Mouse (Mus musculus): ENCODE data around the gene Tnik. TPM values are rescaled to one million over a fixed set of nuclear protein-coding genes. Genes with fewer than 3 reads are reported as not detected.

Gene Tnik
- polyA plus RNA-seq, 1 experiment from 2014 or later = 1.6 TPM

- H3K9ac ChIP-seq (ENCODE audit: low read depth, low read length) = no peak overlapping the region
- no peaks in the 10 kb centered on the region for H3K36me3 ChIP-seq (ENCODE audit: control insufficient read depth, insufficient read depth)
- no peaks in the 10 kb centered on the region for H3K27me3 ChIP-seq (ENCODE audit: control insufficient read depth, insufficient read depth, low read depth, low read length)
- no peaks in the 10 kb centered on the region for H3K9me3 ChIP-seq (replicated peaks; ENCODE audit: control insufficient read depth, low read length)
- no peak overlapping the region for H3K4me3 ChIP-seq (ENCODE audit: low read depth, low read length)
- no peaks in the 10 kb centered on the region for H3K4me1 ChIP-seq (ENCODE audit: control insufficient read depth, low read depth, low read length)
- no peak overlapping the region for H3K4me2 ChIP-seq (ENCODE audit: low read depth, low read length)
- no peak for ATAC-seq (ENCODE audit: low read depth)
- 81% methylated on average over 2 of the region's 2 CpGs for WGBS (ENCODE audit: insufficient replicate concordance)
- H3K27ac ChIP-seq (ENCODE audit: low read length) = no peak overlapping the region
Observed at GRCm38 (mm10) chr3:28372459-28372858, 109.4 kb downstream of the Tnik start.

GRCm38 (mm10) chr3:28374738-28375510, 111.9 kb downstream of the Tnik start:
- ATAC-seq (ENCODE audit: low read depth) = no peak
- no peak overlapping the region for H3K9ac ChIP-seq (ENCODE audit: low read depth, low read length)
- no peaks in the 10 kb centered on the region for H3K9me3 ChIP-seq (replicated peaks; ENCODE audit: control insufficient read depth, low read length)
- no peak overlapping the region for H3K4me3 ChIP-seq (ENCODE audit: low read depth, low read length)
- H3K27me3 ChIP-seq (ENCODE audit: control insufficient read depth, insufficient read depth, low read depth, low read length) = no peaks in the 10 kb centered on the region
- no peaks in the 10 kb centered on the region for H3K4me1 ChIP-seq (ENCODE audit: control insufficient read depth, low read depth, low read length)
- no peak overlapping the region for H3K4me2 ChIP-seq (ENCODE audit: low read depth, low read length)
- H3K27ac ChIP-seq (ENCODE audit: low read length) = no peak overlapping the region
- 64% methylated on average over 6 of the region's 6 CpGs for WGBS (ENCODE audit: insufficient replicate concordance)
- no peaks in the 10 kb centered on the region for H3K36me3 ChIP-seq (ENCODE audit: control insufficient read depth, insufficient read depth)

GRCm38 (mm10) chr3:28380224-28380623, 117.2 kb downstream of the Tnik start:
- Histone ChIP-seq H3K9ac (ENCODE audit: low read depth, low read length) (no peak overlapping the region), H3K4me1 (ENCODE audit: control insufficient read depth, low read depth, low read length) (no peaks in the 10 kb centered on the region), H3K27ac (ENCODE audit: low read length) (no peak overlapping the region), H3K9me3 (replicated peaks; ENCODE audit: control insufficient read depth, low read length) (no peaks in the 10 kb centered on the region), H3K27me3 (ENCODE audit: control insufficient read depth, insufficient read depth, low read depth, low read length) (no peaks in the 10 kb centered on the region), H3K4me3 (ENCODE audit: low read depth, low read length) (no peak overlapping the region), H3K4me2 (ENCODE audit: low read depth, low read length) (no peak overlapping the region), H3K36me3 (ENCODE audit: control insufficient read depth, insufficient read depth) (no peaks in the 10 kb centered on the region)
- no peak for ATAC-seq (ENCODE audit: low read depth)
- WGBS (ENCODE audit: insufficient replicate concordance) = 41% methylated on average over 2 of the region's 2 CpGs

GRCm38 (mm10) chr3:28383526-28384126, 120.6 kb downstream of the Tnik start:
- 61% methylated on average over 11 of the region's 11 CpGs for WGBS (ENCODE audit: insufficient replicate concordance)

GRCm38 (mm10) chr3:28385199-28385975, 122.4 kb downstream of the Tnik start:
- no peaks in the 10 kb centered on the region for H3K9me3 ChIP-seq (replicated peaks; ENCODE audit: control insufficient read depth, low read length)
- 68% methylated on average over 10 of the region's 10 CpGs for WGBS (ENCODE audit: insufficient replicate concordance)
- no peak overlapping the region for H3K9ac ChIP-seq (ENCODE audit: low read depth, low read length)
- no peaks in the 10 kb centered on the region for H3K4me1 ChIP-seq (ENCODE audit: control insufficient read depth, low read depth, low read length)
- no peak overlapping the region for H3K4me2 ChIP-seq (ENCODE audit: low read depth, low read length)
- H3K27ac ChIP-seq (ENCODE audit: low read length) = no peak overlapping the region
- ATAC-seq (ENCODE audit: low read depth) = no peak
- H3K27me3 ChIP-seq (ENCODE audit: control insufficient read depth, insufficient read depth, low read depth, low read length) = no peaks in the 10 kb centered on the region
- H3K36me3 ChIP-seq (ENCODE audit: control insufficient read depth, insufficient read depth) = no peaks in the 10 kb centered on the region
- H3K4me3 ChIP-seq (ENCODE audit: low read depth, low read length) = no peak overlapping the region

More at GRCm38 (mm10) chr3:28383526-28384126, 120.6 kb downstream of the Tnik start:
- Histone ChIP-seq H3K9me3 (replicated peaks; ENCODE audit: control insufficient read depth, low read length) (no peaks in the 10 kb centered on the region), H3K36me3 (ENCODE audit: control insufficient read depth, insufficient read depth) (no peaks in the 10 kb centered on the region), H3K4me3 (ENCODE audit: low read depth, low read length) (no peak overlapping the region), H3K4me2 (ENCODE audit: low read depth, low read length) (no peak overlapping the region), H3K27ac (ENCODE audit: low read length) (no peak overlapping the region), H3K4me1 (ENCODE audit: control insufficient read depth, low read depth, low read length) (no peaks in the 10 kb centered on the region), H3K27me3 (ENCODE audit: control insufficient read depth, insufficient read depth, low read depth, low read length) (no peaks in the 10 kb centered on the region), H3K9ac (ENCODE audit: low read depth, low read length) (no peak overlapping the region)
- ATAC-seq (ENCODE audit: low read depth) = no peak

GRCm38 (mm10) chr3:28388540-28388939, 125.5 kb downstream of the Tnik start:
- Histone ChIP-seq H3K27me3 (ENCODE audit: control insufficient read depth, insufficient read depth, low read depth, low read length) (no peaks in the 10 kb centered on the region), H3K36me3 (ENCODE audit: control insufficient read depth, insufficient read depth) (no peaks in the 10 kb centered on the region), H3K9me3 (replicated peaks; ENCODE audit: control insufficient read depth, low read length) (no peaks in the 10 kb centered on the region), H3K4me3 (ENCODE audit: low read depth, low read length) (no peak overlapping the region), H3K4me2 (ENCODE audit: low read depth, low read length) (no peak overlapping the region), H3K4me1 (ENCODE audit: control insufficient read depth, low read depth, low read length) (no peaks in the 10 kb centered on the region), H3K27ac (ENCODE audit: low read length) (no peak overlapping the region), H3K9ac (ENCODE audit: low read depth, low read length) (no peak overlapping the region)
- 61% methylated on average over 3 of the region's 3 CpGs for WGBS (ENCODE audit: insufficient replicate concordance)
- ATAC-seq (ENCODE audit: low read depth) = no peak

- H3K36me3 ChIP-seq (ENCODE audit: control insufficient read depth, insufficient read depth) = no peaks in the 10 kb centered on the region
- no peaks in the 10 kb centered on the region for H3K9me3 ChIP-seq (replicated peaks; ENCODE audit: control insufficient read depth, low read length)
- no peak overlapping the region for H3K9ac ChIP-seq (ENCODE audit: low read depth, low read length)
- no peaks in the 10 kb centered on the region for H3K4me1 ChIP-seq (ENCODE audit: control insufficient read depth, low read depth, low read length)
- no peak for ATAC-seq (ENCODE audit: low read depth)
- H3K4me3 ChIP-seq (ENCODE audit: low read depth, low read length) = no peak overlapping the region
- no peak overlapping the region for H3K4me2 ChIP-seq (ENCODE audit: low read depth, low read length)
- WGBS (ENCODE audit: insufficient replicate concordance) = 70% methylated on average over 2 of the region's 2 CpGs
- no peaks in the 10 kb centered on the region for H3K27me3 ChIP-seq (ENCODE audit: control insufficient read depth, insufficient read depth, low read depth, low read length)
- no peak overlapping the region for H3K27ac ChIP-seq (ENCODE audit: low read length)
Observed at GRCm38 (mm10) chr3:28390183-28390582, 127.2 kb downstream of the Tnik start.

GRCm38 (mm10) chr3:28392542-28392941, 129.5 kb downstream of the Tnik start:
- Histone ChIP-seq H3K9ac (ENCODE audit: low read depth, low read length) (no peak overlapping the region), H3K9me3 (replicated peaks; ENCODE audit: control insufficient read depth, low read length) (no peaks in the 10 kb centered on the region), H3K27ac (ENCODE audit: low read length) (no peak overlapping the region), H3K27me3 (ENCODE audit: control insufficient read depth, insufficient read depth, low read depth, low read length) (no peaks in the 10 kb centered on the region), H3K4me1 (ENCODE audit: control insufficient read depth, low read depth, low read length) (no peaks in the 10 kb centered on the region), H3K4me2 (ENCODE audit: low read depth, low read length) (no peak overlapping the region), H3K36me3 (ENCODE audit: control insufficient read depth, insufficient read depth) (no peaks in the 10 kb centered on the region), H3K4me3 (ENCODE audit: low read depth, low read length) (no peak overlapping the region)
- no peak for ATAC-seq (ENCODE audit: low read depth)

- WGBS (ENCODE audit: insufficient replicate concordance) = 73% methylated on average over 1 of the region's 1 CpGs
- Histone ChIP-seq H3K4me1 (ENCODE audit: control insufficient read depth, low read depth, low read length) (peaks cover 6% of the 10 kb centered on the region; the same call in 1 of the 2 replicates), H3K27ac (ENCODE audit: low read length) (no peak overlapping the region), H3K27me3 (ENCODE audit: control insufficient read depth, insufficient read depth, low read depth, low read length) (no peaks in the 10 kb centered on the region), H3K9ac (ENCODE audit: low read depth, low read length) (no peak overlapping the region), H3K4me3 (ENCODE audit: low read depth, low read length) (no peak overlapping the region), H3K9me3 (replicated peaks; ENCODE audit: control insufficient read depth, low read length) (no peaks in the 10 kb centered on the region), H3K36me3 (ENCODE audit: control insufficient read depth, insufficient read depth) (no peaks in the 10 kb centered on the region), H3K4me2 (ENCODE audit: low read depth, low read length) (no peak overlapping the region)
- no peak for ATAC-seq (ENCODE audit: low read depth)
Observed at GRCm38 (mm10) chr3:28398781-28399180, 135.8 kb downstream of the Tnik start.

All from liver, embryonic 16.5 days (tissue).